In the genomic region with DNA sequence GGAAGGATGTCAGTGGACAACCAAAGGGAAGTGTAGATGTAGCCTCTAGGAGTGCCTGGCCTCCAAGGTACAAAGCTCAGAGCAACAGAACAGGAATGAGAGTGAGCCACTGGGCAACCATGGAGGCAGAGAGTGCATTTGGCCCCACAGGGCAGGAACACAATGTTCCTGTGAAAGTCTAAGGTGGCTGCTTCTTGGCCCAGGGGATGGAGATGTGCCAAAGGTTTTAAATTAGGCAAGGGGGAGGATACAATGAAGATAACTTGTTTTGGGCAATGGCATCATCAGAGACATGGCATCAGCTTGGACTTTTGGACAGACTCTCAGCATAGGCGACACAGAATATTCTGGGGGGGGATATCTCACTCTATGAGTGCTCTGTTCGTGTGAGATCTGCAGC, we compare ENCODE assay signal across 23 mouse cellular contexts.
"Had no signal": no experiment of that assay in that cellular context is flagged by ENCODE, and none has a peak within 500 bp of the region (broad histone marks: within the 10 kb centered on the region; RNA-seq: fewer than 3 reads in every experiment).

No protein-coding gene starts in this region.

- ATAC-seq: liver, embryonic 12.5 days; midbrain, embryonic 13.5 days; midbrain, embryonic 16.5 days had no signal

- H3K9ac ChIP-seq: kidney, embryonic 15.5 days; limb, embryonic 13.5 days; liver, embryonic 12.5 days; liver, embryonic 15.5 days; lung, embryonic 15.5 days; midbrain, embryonic 13.5 days; neural tube, embryonic 13.5 days had no signal

- H3K36me3 ChIP-seq: kidney, embryonic 15.5 days; limb, embryonic 13.5 days; liver, embryonic 12.5 days; liver, embryonic 15.5 days; lung, embryonic 15.5 days; midbrain, embryonic 10.5 days; midbrain, embryonic 13.5 days; neural tube, embryonic 13.5 days had no signal

- H3K4me2 ChIP-seq: kidney, embryonic 15.5 days; limb, embryonic 13.5 days; liver, embryonic 12.5 days; liver, embryonic 15.5 days; lung, embryonic 15.5 days; midbrain, embryonic 13.5 days; neural tube, embryonic 13.5 days had no signal

- H3K27ac ChIP-seq: kidney, embryonic 15.5 days; limb, embryonic 13.5 days; liver, embryonic 12.5 days; liver, embryonic 15.5 days; lung, embryonic 15.5 days; midbrain, embryonic 10.5 days; midbrain, embryonic 13.5 days; neural tube, embryonic 13.5 days had no signal

- H3K27me3 ChIP-seq: kidney, embryonic 15.5 days; limb, embryonic 13.5 days; liver, embryonic 12.5 days; liver, embryonic 15.5 days; lung, embryonic 15.5 days; megakaryocyte, embryonic 14.5 days; midbrain, embryonic 13.5 days; neural tube, embryonic 13.5 days had no signal

- DNase-seq: kidney, postnatal 10 days; kidney, postnatal 36 days; layer of hippocampus, postnatal 36 days; left cerebral cortex, postnatal 4 days; liver; lung, adult 18-20 months; lung, postnatal 10 days; lung, postnatal 36 days; retina, postnatal 1 day; right cerebral cortex, postnatal 25 days; thymus, adult 18-20 months; thymus, postnatal 36 days had no signal

- H3K4me3 ChIP-seq: kidney, embryonic 15.5 days; limb, embryonic 13.5 days; liver, embryonic 12.5 days; liver, embryonic 15.5 days; lung, embryonic 15.5 days; midbrain, embryonic 10.5 days; midbrain, embryonic 13.5 days; myocyte; neural tube, embryonic 13.5 days had no signal

- H3K9me3 ChIP-seq: kidney, embryonic 15.5 days; limb, embryonic 13.5 days; liver, embryonic 12.5 days; liver, embryonic 15.5 days; lung, embryonic 15.5 days; midbrain, embryonic 10.5 days; midbrain, embryonic 13.5 days; neural tube, embryonic 13.5 days had no signal

- H3K4me1 ChIP-seq: liver, embryonic 12.5 days; liver, embryonic 15.5 days; megakaryocyte, embryonic 14.5 days; neural tube, embryonic 13.5 days had no signal
